Mouse (Mus musculus): ENCODE measurements around the gene Rbmx.
A peak's percentile ranks its signal among the peaks of the same experiment; 100 is the strongest.

Rbmx gene

DNA sequence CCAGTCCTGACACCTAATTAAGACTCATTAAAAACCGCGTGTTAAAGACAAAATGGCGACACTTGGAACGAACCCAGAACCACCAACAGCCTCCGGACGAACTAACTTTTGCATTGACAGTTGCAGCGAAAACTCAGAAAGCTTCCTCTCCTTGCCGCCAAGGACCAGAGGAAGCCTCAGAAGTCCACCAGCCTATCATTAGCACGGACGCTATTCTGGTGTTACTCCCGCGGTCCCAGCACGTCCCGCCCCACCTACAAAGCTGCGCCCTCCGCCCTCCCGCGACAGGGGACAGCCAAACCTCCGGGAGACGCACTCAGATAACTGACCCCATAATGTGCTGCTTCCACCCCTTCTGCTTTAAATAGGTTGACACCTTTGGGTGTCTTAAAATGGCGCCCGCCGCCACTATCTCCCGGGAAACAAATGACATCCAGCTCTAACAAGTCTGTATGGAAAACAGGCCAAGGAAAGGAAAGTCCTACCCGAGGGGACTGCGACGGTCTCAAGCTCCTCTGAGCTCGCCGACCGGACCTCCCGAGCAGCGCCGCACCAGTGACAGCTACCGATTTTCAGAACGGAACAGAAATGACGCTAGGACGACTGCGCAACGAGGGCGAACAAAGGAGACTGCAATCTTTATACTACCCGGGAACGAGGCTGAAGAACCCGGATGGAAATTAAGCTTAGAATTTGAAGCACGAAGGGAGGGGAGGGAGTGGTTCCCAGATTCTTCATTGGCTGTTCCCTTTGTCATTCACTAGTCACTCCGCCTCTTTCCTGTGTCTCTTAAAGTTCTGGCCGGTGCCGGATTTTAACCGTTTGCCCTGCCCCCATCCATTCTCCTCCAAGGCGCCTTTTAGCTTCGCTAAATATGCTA, at the start of gene Rbmx:
Gene Rbmx (minus strand): TSS at position 670 of the 880 bp plus-strand sequence.
- peak; percentile 89 for DNase-seq (ENCODE audit: low spot score)

DNA sequence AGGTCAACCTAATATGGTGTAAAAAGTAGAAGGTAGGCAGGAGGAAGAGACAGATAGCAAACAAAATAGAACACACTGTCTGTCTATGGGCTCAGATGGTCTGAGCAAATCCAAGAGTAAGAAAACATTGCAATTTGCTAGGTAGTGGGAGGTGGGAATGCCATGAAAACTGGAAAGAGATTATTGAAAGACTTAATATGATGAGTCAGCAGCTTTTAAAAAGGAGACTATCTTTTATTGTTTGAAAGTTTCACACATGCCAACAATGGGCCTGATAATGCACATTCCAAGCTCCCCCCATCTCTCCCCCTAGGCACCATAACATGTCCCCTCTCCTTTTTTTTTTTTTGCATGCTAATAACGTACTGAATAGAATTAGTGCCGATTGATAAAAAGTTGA, 41.1 kb upstream of the Rbmx start:
- no peak for DNase-seq (ENCODE audit: low spot score)

DNA sequence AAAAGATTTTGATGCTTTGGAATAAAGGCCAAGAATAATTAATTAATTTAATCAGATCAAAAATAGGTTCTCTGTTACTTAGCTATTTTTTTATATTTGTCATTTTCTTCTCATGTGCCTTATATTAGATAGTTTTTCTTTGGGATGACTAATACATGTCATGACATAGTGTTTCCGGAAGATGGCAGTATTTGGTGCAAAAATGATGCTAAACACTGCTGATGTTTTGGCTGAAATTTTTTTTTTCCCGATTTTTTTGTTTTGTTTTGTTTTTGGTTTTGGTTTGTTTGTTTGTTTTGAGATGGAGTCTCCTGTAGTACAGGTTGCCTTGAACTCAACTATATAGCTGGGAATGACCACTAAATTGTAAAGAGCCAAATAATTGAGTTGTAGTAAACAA, 38.8 kb upstream of the Rbmx start:
- DNase-seq (ENCODE audit: low spot score), result no peak

DNA sequence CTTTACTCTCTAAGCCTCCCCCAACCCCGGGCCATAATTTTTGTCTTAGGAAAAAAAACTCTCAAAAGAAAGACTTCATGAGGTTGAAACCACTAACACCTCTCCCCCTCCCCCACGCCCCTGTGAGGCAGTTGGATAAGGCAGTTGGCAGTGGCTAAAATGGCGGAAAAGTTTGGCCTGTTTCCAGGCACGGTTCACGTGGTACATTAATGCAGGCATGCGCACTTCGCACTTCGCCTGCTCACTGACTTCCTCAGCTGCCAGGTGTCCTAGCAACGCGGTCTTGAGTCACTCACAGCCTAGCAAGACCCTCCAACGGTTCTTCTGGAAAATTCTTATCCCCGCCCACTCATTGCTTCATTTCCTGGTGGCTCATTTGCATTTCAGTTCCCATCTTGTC, 15.9 kb upstream of the Rbmx start, which contains the start of gene Gm364:
Gene Gm364 (plus strand): TSS at position 386 of the 400 bp plus-strand sequence.
- no peak for DNase-seq (ENCODE audit: low spot score)

DNA sequence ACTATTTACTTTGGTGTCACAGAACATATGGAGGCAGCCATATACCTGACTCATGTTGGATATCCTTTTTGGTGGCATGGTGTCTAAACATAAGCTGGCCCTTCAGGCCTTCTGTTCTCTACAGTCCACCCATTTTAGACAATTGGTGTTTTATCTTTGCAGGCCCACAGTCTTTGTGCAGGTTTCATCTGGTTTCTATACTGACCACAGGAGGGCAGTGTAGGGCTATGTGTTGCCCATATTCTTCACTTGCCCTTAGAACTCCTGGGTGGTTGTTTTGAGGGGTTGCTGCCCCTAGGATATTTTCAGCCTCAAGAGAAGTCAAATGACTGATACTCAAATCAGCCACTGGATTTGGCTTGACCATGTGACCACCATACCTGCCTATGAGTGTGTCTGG, 10.8 kb upstream of the Rbmx start:
- no peak for DNase-seq (ENCODE audit: low spot score)

DNA sequence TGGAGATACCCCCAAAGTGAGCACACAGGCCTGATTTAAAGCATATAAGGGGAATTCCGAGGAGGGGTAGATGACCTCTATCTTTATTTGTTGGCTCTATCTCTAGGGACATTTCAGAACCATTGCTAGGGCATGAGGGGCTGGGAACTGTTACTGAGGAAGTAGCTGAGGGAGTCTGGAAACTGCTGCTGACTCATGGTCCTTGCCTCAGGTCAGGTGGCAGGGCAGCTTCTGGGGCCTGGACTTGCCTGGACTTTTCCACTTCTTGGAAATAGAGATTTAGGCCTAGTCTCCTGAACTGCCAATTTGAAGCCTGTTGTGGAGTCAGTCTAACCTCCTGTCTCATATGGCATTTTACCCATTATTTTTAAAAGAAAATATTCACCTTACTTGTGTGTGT, 8.6 kb upstream of the Rbmx start:
- DNase-seq (ENCODE audit: low spot score), result no peak

DNA sequence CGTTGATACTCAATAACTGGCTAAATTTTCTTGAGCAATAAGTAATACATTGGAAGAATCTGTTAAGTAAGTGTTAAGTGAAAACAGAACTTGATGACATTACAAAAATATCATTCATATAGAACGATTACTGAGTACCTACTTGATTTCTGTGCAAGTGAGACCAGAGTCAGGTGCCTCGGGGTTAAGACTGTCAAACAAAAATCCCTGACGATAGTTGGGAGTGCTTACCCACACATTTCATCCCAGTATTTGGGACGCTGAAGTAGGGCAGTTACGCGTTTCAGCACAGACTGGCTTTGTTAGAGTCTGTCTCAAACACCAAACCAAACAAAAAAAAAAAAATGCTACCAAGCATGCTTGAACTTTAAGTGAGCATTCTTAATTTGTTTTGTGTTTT, 576 bp upstream of the Rbmx start:
- DNase-seq (ENCODE audit: low spot score), result no peak

DNA sequence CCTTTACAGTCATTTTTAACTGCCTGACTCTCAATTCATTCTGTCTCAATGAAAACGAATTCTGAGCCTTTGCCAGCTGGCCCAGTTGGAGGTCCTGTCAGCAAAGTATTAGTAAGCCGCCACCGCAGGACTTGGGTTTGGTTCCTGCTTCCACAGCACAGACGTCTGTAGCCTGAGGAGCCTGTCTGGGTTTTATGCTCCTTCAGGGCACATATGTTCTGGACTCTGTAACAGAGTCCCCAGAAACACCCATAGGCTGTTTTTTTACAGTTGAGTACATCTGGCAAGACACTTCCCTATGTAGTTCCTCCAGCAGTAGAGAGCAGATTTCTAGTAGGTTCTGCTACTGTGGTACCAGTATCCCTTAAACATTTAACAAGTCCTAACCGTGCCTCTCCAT, 11.9 kb downstream of the Rbmx start:
- DNase-seq (ENCODE audit: low spot score), result no peak

DNA sequence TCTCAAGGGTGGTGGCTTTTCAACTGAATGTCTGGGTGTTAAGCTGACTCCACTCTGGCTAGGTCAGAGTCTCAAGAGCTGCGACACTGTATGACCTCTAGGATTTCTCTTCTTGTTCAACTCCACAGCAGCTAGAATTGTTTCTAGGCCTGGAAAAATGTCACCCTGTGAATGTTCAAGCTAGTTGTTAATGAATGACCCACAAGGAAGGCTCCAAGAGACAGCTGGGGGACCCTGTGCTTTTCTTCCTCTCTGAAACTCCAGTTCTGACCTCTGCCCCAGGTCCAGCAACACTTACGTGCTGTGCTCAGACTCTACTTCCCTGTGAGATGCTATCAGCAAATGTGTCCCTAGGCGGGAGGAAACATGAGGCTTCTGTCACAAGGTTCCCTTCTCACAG, 14.3 kb downstream of the Rbmx start:
- DNase-seq (ENCODE audit: low spot score), result no peak

DNA sequence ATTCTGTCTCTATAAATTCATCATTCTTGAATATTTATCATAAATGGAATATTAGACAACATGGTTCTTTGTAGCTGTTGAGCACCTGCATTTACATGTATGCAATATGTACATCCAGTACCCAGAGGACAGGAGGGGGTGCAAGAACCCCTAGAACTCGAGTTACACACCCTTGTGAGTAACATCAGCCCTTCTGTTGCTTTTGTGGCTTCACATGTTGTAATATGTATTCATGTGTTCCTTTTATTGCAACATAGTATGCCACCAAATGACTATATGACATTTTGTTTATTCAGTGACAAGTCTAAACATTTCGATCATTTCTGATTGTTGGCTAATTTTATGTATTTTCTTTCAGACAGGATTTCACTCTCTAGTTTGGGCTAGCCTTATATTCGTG, 15.7 kb downstream of the Rbmx start:
- DNase-seq (ENCODE audit: low spot score), result no peak

DNA sequence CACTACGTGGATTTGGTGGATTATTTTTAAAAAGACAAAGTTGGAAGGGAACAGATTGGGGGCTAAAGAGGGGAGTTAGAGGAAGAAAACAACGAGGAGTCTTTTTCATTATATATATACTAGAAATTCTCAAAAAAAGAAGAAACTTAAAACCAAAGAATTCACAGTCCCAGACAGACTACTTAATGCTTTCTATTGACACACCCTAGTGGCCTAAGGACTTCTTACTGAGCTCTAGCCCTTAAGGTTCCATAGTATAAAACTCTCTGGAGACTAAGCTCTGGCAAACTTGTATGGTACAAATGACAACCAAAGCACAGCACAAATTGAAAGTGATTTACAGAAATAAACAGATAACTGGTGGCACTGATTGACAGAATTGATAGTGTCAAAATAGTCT, 18.8 kb downstream of the Rbmx start:
- DNase-seq (ENCODE audit: low spot score), result no peak

DNA sequence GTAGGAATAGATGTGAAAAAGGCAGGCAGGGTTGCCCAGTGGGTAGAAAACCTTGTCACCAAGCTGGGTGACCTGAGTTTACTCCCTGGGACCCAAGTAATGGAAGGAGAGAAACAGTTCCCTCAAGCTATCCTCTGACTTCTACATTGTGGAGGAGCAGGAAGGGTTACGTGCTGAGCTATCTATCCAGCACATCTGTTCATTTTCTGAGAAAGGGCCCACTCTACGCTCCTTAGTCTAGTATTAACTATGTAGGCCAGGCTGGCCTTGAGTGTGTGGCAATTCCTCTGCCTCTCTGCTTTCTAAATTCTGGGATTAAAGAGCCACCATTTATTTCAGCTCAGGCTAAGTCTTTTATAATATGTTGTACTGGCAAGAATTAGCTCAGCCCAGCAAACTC, 19.3 kb downstream of the Rbmx start:
- no peak for DNase-seq (ENCODE audit: low spot score)

DNA sequence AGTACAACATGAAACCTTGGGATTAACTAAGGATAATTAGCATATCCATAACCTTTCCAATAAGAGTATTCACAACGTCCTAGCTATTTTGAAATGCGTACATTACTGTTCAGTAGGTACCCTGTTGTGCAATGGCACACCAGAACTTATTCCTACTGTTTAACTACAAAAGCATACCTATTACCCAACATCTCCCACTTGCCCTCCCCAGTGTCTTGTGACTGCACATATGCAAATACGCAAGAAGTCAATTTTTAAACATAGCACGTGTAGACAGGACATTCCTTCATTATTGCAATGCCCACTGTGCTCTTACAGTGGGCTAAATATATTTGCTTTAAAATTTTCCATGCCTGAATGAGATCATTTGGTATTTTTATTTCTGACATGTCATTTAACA, 19.9 kb downstream of the Rbmx start:
- DNase-seq (ENCODE audit: low spot score), result no peak

DNA sequence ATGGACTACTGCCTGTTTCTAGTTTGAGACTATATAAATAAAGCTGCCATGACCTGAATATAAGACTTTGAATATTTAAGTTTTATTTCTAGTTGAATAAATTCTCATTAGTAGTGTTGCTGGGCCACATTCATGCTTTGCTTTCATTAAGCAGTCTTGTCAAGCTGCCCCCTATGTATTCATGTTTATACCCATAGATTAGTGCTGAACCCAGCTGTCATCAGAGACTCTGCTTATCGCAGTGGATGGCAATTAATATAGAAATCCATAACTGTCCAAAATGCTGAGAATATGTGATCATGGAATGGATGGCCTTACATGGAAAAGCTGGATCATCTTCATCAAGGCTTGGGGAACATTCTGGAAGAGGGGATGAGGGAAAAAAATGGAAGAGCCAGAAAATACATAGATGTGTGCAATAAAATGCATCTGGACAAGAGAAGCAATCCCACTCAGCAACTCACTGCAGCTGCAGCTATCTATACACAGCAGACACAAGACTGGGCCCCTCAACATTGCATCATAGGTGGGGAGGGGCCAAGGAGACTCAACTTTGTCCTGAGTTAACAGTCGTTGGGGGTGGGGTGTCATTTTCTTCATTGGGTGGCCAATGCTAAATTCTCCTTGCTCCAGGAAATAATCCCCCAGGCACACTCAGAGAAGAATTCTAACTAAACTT, 27.8 kb downstream of the Rbmx start:
- no peak for DNase-seq (ENCODE audit: low spot score)

DNA sequence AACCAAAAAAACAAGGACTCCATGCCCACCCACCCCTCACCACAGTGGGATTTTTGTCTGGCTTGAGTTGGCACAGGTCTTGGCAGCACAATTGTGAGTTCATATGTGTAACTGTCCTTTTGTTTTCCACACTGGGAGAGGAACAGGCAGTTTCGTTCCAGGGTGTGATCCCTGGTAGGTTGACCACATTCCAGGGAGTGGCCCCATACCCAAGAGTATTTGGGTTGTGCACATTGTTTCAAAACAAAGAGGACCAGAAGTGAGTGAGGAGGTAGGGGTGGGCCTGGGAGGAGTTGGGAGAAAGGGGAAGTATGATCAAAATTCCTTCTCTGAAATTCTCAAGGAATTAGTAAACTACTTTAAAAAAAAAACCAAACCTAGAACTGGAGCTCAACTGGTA, 33.5 kb downstream of the Rbmx start:
- no peak for DNase-seq (ENCODE audit: low spot score)

DNA sequence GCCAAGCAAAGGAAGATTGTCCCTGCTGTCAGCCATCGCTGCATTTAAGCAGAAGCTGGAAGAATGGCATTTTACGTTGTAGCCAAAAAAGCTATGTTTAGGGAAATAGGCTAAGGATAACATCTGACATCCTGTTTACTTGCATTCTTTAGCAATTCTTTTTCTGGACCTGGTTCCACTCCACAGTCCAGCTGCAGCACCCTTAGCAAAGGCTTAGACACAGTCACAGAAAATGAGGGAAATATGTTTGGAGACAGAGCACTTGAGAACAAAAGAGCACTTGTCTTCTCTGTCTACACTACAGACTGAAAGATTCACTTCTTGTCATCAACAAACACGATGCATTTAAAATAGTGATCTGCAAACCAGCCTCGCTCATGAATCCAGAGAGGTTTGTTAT, 53.6 kb downstream of the Rbmx start:
- no peak for DNase-seq (ENCODE audit: low spot score)

DNA sequence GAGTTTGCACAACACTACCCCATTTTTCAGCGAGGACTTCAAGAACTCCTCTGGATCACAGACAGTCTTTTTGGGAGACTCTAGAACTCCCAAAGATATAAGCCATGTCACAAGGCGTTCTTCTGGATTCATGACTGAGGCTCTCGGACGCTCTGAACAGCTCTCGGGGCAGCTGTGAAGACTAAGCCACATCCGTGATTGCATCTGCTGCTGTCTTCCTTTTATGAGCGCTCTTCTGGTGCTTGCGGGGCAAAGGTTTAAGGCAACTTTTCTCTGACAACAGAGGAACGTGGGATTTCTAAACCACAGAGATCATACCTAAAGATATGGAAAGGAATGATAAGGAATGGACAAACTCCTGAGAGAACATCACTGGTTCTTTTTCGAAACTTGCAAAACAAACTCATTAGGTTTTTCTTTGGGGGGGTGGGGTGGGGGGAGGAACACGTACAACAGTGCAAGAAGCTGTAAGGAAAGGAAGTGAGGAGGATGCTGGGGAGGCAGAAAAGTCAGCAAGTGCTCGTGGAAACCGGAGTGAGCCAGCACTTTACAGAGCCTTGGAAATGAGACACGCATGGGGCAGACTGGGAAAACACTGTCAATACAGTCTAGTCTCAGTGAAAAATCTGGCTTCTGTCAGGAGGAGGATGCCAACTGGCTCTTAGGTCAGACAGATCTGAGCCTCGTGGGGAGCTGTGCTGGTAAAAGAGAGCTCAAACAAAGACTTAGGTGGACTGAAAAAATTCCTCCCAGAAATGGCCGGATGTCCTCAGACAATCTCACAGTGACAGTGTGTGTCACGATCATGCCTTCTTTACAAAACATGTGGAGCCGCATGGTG, 54.2 kb downstream of the Rbmx start, which contains the start of gene Arhgef6:
Gene Arhgef6 (minus strand): TSS at position 359 of the 841 bp plus-strand sequence.
- DNase-seq (ENCODE audit: low spot score), result no peak

DNA sequence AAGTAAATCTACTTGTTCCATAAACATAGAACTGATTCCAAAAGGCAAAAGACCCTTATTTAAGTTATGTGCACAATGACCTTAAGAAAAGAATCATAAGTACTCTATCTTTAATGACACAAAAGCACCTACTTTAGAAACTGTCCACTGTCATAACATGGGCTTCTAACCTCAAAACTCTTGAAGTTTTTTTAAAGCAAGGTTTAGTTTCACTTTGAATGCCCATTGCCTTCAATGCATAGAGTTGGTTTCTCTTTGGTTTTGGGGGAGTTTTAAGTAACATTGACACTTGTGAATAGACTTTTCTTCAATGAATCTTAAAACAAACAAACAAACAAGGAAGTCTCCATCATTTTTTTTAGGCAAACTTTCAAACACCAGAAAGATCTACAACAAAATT, 55.3 kb downstream of the Rbmx start:
- DNase-seq (ENCODE audit: low spot score), result no peak

DNA sequence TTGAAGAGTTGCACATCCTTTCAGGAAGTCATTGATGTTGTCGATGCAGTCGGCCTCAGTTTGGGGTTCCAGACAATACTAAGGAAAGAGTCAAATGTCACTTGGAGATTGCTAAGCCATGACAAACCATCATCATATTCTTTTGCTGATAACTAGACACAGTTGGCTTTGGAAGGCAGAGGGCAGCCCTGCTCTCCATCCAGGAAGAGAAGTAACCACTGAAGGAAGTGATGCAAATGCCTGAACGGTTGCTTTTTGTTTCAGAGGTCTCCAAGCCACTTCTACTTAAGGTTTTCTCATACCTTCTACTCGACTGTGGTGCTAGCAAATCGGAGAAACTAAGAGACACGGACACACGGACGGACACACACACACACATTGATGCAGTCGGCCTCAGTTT, 55.9 kb downstream of the Rbmx start:
- no peak for DNase-seq (ENCODE audit: low spot score)

DNA sequence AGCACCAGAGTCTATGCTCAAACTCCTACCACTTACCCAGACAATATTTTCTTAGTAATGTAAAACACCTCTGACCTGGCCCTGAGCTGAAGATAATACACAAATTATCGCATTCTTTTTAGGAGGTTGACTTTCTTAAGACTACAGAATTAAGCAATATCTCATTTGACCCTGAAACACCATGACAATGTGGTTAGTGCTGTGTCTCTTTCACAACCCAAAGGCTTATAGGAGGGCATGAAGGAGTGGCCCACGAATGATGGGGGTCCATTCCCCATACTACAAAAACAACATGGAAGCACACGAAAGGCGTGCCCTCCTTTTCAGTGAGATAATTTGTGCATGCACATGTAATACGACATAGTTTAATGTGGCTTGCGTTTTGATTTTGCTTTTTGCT, 57.5 kb downstream of the Rbmx start:
- no peak for DNase-seq (ENCODE audit: low spot score)
